Mouse (Mus musculus) myocyte (in vitro differentiated cells): ENCODE measurements around the gene Tbcb.
A peak's percentile ranks its signal among the peaks of the same experiment; 100 is the strongest.

Experiments
- E2F4 ChIP-seq: IDR thresholded peaks from one replicate; pipeline ENCODE4 v1.6.1; 2011; ENCODE audit warnings: mild to moderate bottlenecking, control low read depth, moderate library complexity; ENCODE audit not compliant: insufficient read depth
- MAX ChIP-seq: IDR thresholded peaks from one replicate; pipeline ENCODE4 v1.6.1; 2011; ENCODE audit warnings: low read depth, mild to moderate bottlenecking, control low read depth
- MYOG ChIP-seq, 3 experiments: IDR thresholded peaks; one replicate each; pipeline ENCODE4 v1.6.1; 2011; ENCODE audit warnings: control low read depth in 2 of 3, low read depth in 2 of 3, mild to moderate bottlenecking in 2 of 3; ENCODE audit not compliant: insufficient read length in 2 of 3, control insufficient read depth in 1 of 3, insufficient read depth in 1 of 3
- POLR2A ChIP-seq: IDR thresholded peaks from one replicate; pipeline ENCODE4 v1.6.1; 2011; ENCODE audit warnings: low read depth, mild to moderate bottlenecking, control low read depth, moderate library complexity; ENCODE audit not compliant: insufficient read length
- POLR2AphosphoS2 ChIP-seq: IDR thresholded peaks from one replicate; pipeline ENCODE4 v1.6.1; 2011; ENCODE audit warnings: low read depth, control low read depth; ENCODE audit not compliant: insufficient read length
- REST ChIP-seq: IDR thresholded peaks from one replicate; pipeline ENCODE4 v1.6.1; 2011; ENCODE audit warnings: mild to moderate bottlenecking, control low read depth, moderate library complexity; ENCODE audit not compliant: insufficient read depth, insufficient read length
- TCF12 ChIP-seq: IDR thresholded peaks from one replicate; pipeline ENCODE4 v1.6.1; 2011; ENCODE audit warnings: mild to moderate bottlenecking, control low read depth; ENCODE audit not compliant: poor library complexity, insufficient read depth, severe bottlenecking
- USF1 ChIP-seq: IDR thresholded peaks from one replicate; pipeline ENCODE4 v1.6.1; 2011; ENCODE audit warnings: low read depth, mild to moderate bottlenecking, control low read depth, moderate library complexity

GRCm38 (mm10) chr7:30188344-30189115 is 43.5 kb downstream of the Tbcb start:
- TF ChIP-seq POLR2A (no peak), TCF12 (no peak), MAX (no peak), USF1 (no peak), MYOG (IDR thresholded peaks at IDR 0.05; ENCODE audit: control insufficient read depth in 1 of 3, insufficient read depth in 1 of 3, insufficient read length in 2 of 3, low read depth in 2 of 3) (no peak), POLR2AphosphoS2 (peak; percentile 32), E2F4 (no peak), REST (no peak)
